Mouse (Mus musculus): ENCODE data around the gene Olfr259. TPM values are rescaled to one million over a fixed set of nuclear protein-coding genes. Genes with fewer than 3 reads are reported as not detected.

Olfr259 gene
- not detected for total RNA-seq (2022)

GRCm38 (mm10) chr2:87114467-87114866 is at the start of gene Olfr259:
Gene Olfr259 (minus strand): TSS chr2:87114567.
- no peak for DNase-seq (ENCODE audit: low spot score in 2 of 2)

GRCm38 (mm10) chr2:87152524-87152923 is 38.2 kb upstream of the Olfr259 start, which contains the start of gene Olfr1111:
Gene Olfr1111 (minus strand): TSS chr2:87152624.
- no peak for DNase-seq (ENCODE audit: low spot score in 2 of 2)

DNA sequence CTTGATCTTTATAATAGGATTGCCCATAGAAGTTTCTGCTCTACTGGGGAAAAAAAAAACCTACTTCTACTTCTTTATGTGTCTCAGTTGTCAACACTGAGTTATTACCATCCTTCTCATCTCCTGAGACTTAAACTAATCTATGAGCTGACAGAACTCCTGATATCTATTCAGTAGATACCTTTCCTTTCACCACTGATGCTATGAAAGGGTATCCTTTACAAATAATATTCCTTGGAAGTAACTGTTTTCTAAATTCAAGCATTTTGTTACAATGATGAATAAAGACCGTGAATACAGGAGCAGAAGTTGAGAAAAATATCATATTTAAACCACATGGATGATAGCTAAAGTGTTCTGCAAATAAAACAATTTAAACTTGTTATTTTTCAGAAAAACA is 25.8 kb upstream of the Olfr259 start, which contains the start of gene Olfr1110:
Olfr1110 (minus strand) TSS at position 101 of the 400 bp plus-strand sequence.
- DNase-seq (ENCODE audit: low spot score in 2 of 2) = no peak

GRCm38 (mm10) chr2:87095908-87096307 is 18.5 kb downstream of the Olfr259 start, which contains the start of gene Olfr1109:
Gene Olfr1109 (minus strand): TSS chr2:87096008.
- DNase-seq (ENCODE audit: low spot score in 2 of 2) = no peak

DNA sequence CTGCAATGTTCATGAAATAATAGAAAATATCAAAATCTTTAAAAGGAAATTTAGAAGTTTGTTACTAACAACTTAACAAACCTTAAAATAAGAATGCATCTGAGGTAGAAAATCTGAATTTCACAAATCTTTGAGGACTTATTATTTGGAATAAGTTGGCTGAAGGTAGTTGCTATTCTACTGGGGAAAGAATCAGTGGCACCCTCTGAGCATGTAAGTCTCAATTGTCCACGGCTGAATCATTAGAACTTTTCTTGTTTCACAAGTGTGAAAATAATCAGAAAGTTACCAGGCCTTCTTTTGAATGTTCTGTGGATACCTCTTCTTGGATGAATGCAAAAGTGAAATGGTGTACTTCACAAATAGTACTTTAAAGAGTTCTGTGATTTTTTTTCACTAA is 38.6 kb downstream of the Olfr259 start, which contains the start of gene Olfr1107:
Olfr1107 (minus strand) TSS at position 101 of the 400 bp plus-strand sequence.
- no peak for DNase-seq (ENCODE audit: low spot score in 2 of 2)

Other genes starting within 250 kb of the Olfr259 start
- not detected for gene Gm13723, start 239.8 kb downstream of the Olfr259 start, total RNA-seq (2022)
- gene Olfr1097, start 222.4 kb downstream of the Olfr259 start, total RNA-seq (2022) = not detected
- gene Olfr1098, start 190.0 kb downstream of the Olfr259 start, total RNA-seq (2022) = not detected
- not detected for gene Olfr1099, start 153.9 kb downstream of the Olfr259 start, total RNA-seq (2022)
- gene Olfr1100, start 134.6 kb downstream of the Olfr259 start, total RNA-seq (2022) = not detected
- gene Olfr1101, start 123.3 kb downstream of the Olfr259 start, total RNA-seq (2022) = not detected
- not detected for gene Olfr1102, start 116.2 kb downstream of the Olfr259 start, total RNA-seq (2022)
- gene Olfr1104, start 87.5 kb downstream of the Olfr259 start, total RNA-seq (2022) = not detected
- not detected for gene Olfr1105, start 78.0 kb downstream of the Olfr259 start, total RNA-seq (2022)
- not detected for gene Olfr1106, start 62.3 kb downstream of the Olfr259 start, total RNA-seq (2022)
- not detected for gene Olfr1107, start 38.8 kb downstream of the Olfr259 start, total RNA-seq (2022)
- not detected for gene Olfr1109, start 18.6 kb downstream of the Olfr259 start, total RNA-seq (2022)
- not detected for gene Olfr1110, start 25.7 kb upstream of the Olfr259 start, total RNA-seq (2022)
- gene Olfr1111, start 38.1 kb upstream of the Olfr259 start, total RNA-seq (2022) = not detected
- not detected for gene Olfr1112, start 73.2 kb upstream of the Olfr259 start, total RNA-seq (2022)
- gene Olfr1113, start 94.4 kb upstream of the Olfr259 start, total RNA-seq (2022) = not detected
- not detected for gene Olfr1115, start 133.4 kb upstream of the Olfr259 start, total RNA-seq (2022)
- gene Olfr1116, start 153.0 kb upstream of the Olfr259 start, total RNA-seq (2022) = not detected
- gene Olfr1118, start 193.0 kb upstream of the Olfr259 start, total RNA-seq (2022) = not detected
- not detected for gene Olfr1120, start 240.2 kb upstream of the Olfr259 start, total RNA-seq (2022)